Mouse (Mus musculus) left cerebral cortex, adult 6 months (tissue): ENCODE measurements around the gene Dusp11. TPM values are rescaled to one million over a fixed set of nuclear protein-coding genes. Genes with fewer than 3 reads are reported as not detected.

Source experiments
- long read RNA-seq, 2 experiments: library from polyadenylated mRNA; unstranded; transcript quantifications; one replicate each; pipeline ENCODE4 v2.0.0; 2019 to 2020
- polyA plus RNA-seq: library from polyadenylated mRNA; unstranded; fragments of <200 nt; fragmentation: Nextera tagmentation; gene quantifications from 2 replicates; pipeline ENCODE4 v1.2.3, GENCODE M21; 2021

The Dusp11 gene
- 10.1 and 12.5 TPM in 2 replicates for polyA plus RNA-seq
- long read RNA-seq, experiment 1, full-length matches to known transcripts, result 16 of 32 reads
- long read RNA-seq, experiment 1, partial matches to known transcripts, result 1 of 32 reads
- long read RNA-seq, experiment 1, other reads (novel, unspliced or antisense), result 15 of 32 reads
- long read RNA-seq, experiment 2, full-length matches to known transcripts, result 1 of 22 reads
- long read RNA-seq, experiment 2, partial matches to known transcripts, result 14 of 22 reads
- long read RNA-seq, experiment 2, other reads (novel, unspliced or antisense), result 7 of 22 reads

DNA sequence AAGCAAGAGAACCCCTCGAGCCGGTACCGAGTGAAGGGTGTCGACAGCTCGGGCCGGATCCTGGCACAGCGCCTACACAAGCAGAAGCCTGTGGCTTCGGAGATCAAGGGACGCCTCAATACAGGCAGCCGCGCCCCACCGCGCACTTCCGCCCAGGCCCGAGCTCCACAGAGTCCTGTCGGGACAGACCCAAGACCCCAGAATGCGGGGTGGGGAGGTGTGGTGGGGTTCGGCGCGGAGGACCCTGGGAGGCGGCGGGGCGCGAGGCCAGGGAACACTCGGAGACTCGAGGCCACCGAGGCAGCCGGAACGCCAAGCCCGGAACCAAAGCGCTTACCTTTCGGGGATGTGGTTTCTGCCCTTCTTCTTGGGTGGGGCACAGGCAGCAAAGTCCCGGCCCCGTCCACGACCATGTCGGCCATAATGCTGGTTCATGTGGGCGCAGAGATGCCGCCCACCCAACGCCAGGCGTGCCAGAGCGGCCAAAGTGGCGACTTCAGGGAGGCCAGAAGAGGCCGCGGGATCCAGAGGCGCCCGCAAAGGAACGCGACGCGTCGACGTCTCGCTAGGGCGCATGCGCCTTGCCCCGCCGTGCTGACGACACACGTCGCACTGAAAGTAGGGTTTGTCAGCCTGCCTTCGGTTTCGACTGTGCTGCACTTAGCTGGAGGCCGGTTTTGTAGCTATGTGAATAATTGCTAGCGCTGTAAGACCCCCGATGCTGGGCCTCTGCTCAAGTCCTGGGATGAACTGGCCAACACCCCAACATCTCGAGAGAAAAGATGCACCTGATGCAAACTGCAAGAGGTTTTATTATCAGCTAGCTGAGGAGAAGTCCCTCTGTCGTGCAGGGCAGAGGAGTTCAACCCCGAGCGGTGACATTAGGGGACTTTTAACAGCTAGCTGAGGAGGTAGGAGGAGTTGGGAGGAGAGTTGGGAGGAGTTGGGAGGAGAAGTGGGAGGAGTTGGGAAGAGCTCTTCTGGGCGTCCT, at the start of gene Dusp11:
TSS of gene Dusp11 (minus strand) at position 567 of the 991 bp plus-strand sequence.

DNA sequence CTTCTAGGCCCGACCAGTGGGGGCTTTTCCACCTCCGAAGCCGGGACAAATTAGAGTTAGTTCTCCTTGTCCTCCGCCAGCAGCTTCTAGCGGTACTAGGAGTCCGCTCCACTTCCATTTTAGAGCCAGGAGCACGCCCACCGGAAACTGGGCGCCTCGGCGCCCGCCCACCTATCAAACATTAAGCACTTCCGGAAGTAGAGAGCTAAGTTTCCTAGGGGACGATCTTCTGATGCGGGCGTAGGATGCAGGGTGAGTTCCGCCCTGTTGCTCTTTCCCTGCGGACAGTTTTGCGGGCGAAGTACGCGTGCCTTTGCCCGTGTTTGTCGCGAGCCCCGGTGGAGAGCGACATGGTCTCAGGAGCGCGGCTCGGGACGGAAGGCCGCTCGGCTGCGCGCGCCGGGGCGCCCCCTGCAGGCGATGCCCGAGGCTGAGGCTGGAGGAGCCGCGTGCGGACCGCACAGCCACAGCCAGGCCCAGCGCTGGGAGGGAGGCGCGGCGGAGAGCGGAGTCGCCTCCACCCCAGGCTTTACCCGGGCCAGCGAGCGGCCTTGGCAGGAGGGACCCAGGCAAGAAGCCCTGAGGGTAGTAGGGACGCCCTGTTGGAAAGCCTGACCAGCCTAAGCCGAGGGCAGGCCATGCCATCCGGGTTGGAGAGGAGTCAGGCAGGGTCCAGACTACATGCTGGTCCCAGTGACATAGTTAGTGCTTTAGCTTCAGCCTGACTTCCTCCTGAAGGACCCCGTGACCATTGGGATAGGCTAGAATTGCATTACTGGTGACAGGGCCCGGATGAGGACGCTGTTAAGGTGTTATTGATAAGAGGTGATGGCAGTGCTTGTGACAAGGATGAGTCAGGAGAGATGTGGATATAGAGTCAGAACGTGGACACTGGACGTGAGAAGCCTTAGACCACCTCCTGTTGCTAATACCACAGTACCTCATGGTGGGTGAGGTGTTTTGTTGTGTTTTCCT, 45.6 kb downstream of the Dusp11 start, which contains the start of gene Nat8f1:
TSS of gene Nat8f1 (minus strand) at position 149 of the 975 bp plus-strand sequence.

DNA sequence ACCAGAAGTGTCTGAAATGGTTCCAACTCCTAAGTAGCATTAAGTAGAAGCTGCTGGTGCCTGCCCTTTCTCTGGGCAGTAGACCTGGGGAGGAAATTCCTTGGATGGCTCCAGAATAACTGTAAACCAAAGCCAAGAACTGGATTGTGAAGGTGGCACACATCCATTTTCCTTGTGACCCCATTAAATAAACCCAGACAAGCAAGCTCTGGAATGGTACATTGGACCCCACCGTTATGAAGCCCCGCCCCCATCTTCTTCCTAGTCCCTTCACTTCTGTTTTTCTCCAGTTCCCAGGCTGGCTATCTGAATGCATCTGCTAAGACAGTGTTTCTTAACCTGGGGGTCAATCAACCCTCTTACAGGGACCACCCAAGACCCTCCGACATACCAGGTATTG, 49.9 kb downstream of the Dusp11 start, which contains the start of gene Tprkb:
TSS of gene Tprkb (plus strand) at position 279 of the 400 bp plus-strand sequence.

DNA sequence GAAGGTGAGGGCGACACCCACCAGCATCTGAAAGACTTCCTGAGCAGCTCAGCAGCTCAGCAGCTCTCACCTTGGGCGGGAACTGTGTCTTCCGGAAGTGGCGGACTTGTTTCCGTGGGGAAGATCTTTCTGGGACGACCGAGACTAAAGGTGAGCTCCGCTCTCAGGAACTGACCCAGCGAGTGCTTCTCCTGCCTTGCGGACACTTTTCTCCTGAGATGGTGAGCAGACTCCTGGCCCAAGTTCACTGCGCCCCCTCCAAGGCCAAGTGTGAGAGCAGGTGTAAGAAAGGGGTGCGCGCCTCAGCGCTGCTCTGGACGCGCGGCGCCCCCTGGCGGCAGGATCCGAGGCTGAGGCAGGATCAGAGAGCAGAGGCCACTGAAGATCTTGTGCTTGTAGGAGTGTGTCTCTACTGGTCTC, 56.8 kb downstream of the Dusp11 start, which contains the start of gene Nat8f4:
TSS of gene Nat8f4 (minus strand) at position 243 of the 420 bp plus-strand sequence.

Other genes starting within 250 kb of the Dusp11 start
- 0.88 TPM in 2 replicates for gene Nat8f7, start 248.5 kb downstream of the Dusp11 start, polyA plus RNA-seq
- 3.7 and 8.5 TPM in 2 replicates for gene Nat8f3, start 195.9 kb downstream of the Dusp11 start, polyA plus RNA-seq
- 0.23 and 0.51 TPM in 2 replicates for gene Nat8f6, start 140.7 kb downstream of the Dusp11 start, polyA plus RNA-seq
- 4.1 and 4.2 TPM in 2 replicates for gene Nat8f5, start 140.7 kb downstream of the Dusp11 start, polyA plus RNA-seq
- gene Nat8, start 129.6 kb downstream of the Dusp11 start, polyA plus RNA-seq, result 2.3 and 2.7 TPM in 2 replicates
- 0.04 and 0.12 TPM in 2 replicates for gene Nat8f2, start 92.5 kb downstream of the Dusp11 start, polyA plus RNA-seq
- gene Nat8f4, start 56.8 kb downstream of the Dusp11 start, polyA plus RNA-seq, result 7.3 and 9.2 TPM in 2 replicates
- gene Tprkb, start 49.8 kb downstream of the Dusp11 start, polyA plus RNA-seq, result 90.7 and 91.6 TPM in 2 replicates
- 40.6 and 46.9 TPM in 2 replicates for gene Nat8f1, start 46.0 kb downstream of the Dusp11 start, polyA plus RNA-seq
- not detected in 2 replicates for gene Figla, start 54.5 kb upstream of the Dusp11 start, polyA plus RNA-seq
- 74.7 and 75.3 TPM in 2 replicates for gene Add2, start 67.0 kb upstream of the Dusp11 start, polyA plus RNA-seq
- gene Tgfa, start 233.6 kb upstream of the Dusp11 start, polyA plus RNA-seq, result 11.5 and 13.3 TPM in 2 replicates